Mouse (Mus musculus) embryonic fibroblast, embryonic 13.5 days (primary cell): ENCODE data around the gene B230217C12Rik.

Experiments
- CTCF ChIP-seq: IDR thresholded peaks from 2 replicates; pipeline ENCODE4 v1.5.1; 2011; ENCODE audit warnings: mild to moderate bottlenecking, control low read depth, low read length, moderate library complexity, borderline replicate concordance; ENCODE audit not compliant: insufficient read depth
- POLR2A ChIP-seq: IDR thresholded peaks from 2 replicates; pipeline ENCODE4 v1.6.1; 2011; ENCODE audit warnings: low read depth, mild to moderate bottlenecking, control low read depth, low read length, moderate library complexity

- TF ChIP-seq CTCF, result no peak
- TF ChIP-seq POLR2A, result no peak
These were observed 11.0 kb downstream of the B230217C12Rik start for GRCm38 (mm10) chr11:97851601-97852000.
